Mouse (Mus musculus) gastrocnemius, postnatal 4 days (tissue): ENCODE data around the gene Colgalt2. TPM values are rescaled to one million over a fixed set of nuclear protein-coding genes. Genes with fewer than 3 reads are reported as not detected.
"Not testable (repeated sequence)": the region's sequence is repeated elsewhere in the genome, so short reads cannot be mapped to it uniquely, and the experiment has no call there.

Experiments used
- DNase-seq, 2 experiments: peaks; one replicate each; pipeline ENCODE4 v3.0.0; 2021 to 2022; ENCODE audit warnings: low spot score in 2 of 2, mixed read lengths in 2 of 2
- total RNA-seq, 2 experiments: library from RNA; stranded (reverse); gene quantifications; 2 replicates each; pipeline ENCODE4 v1.2.3; 2021

Colgalt2 gene
- total RNA-seq, 2 experiments from 2014 or later, result 5.4 to 5.5 TPM

GRCm38 (mm10) chr1:152416306-152416904, 16.8 kb downstream of the Colgalt2 start:
- DNase-seq, result no peak

GRCm38 (mm10) chr1:152417602-152418001, 18.0 kb downstream of the Colgalt2 start:
- peak in 1 of 2 experiments; percentile 21 for DNase-seq

- DNase-seq, result no peak
Observed at GRCm38 (mm10) chr1:152422295-152422694, 22.7 kb downstream of the Colgalt2 start.

GRCm38 (mm10) chr1:152423052-152423451, 23.4 kb downstream of the Colgalt2 start:
- no peak for DNase-seq

- DNase-seq, result no peak
Observed at GRCm38 (mm10) chr1:152427912-152428581, 28.4 kb downstream of the Colgalt2 start.

GRCm38 (mm10) chr1:152429805-152430204, 30.2 kb downstream of the Colgalt2 start:
- no peak for DNase-seq

GRCm38 (mm10) chr1:152434166-152434565, 34.5 kb downstream of the Colgalt2 start:
- DNase-seq, result no peak

- DNase-seq, result not testable (repeated sequence)
Observed at GRCm38 (mm10) chr1:152437518-152437917, 37.9 kb downstream of the Colgalt2 start.

- no peak for DNase-seq
Observed at GRCm38 (mm10) chr1:152439408-152439807, 39.8 kb downstream of the Colgalt2 start.

- DNase-seq, result no peak
Observed at GRCm38 (mm10) chr1:152439874-152440273, 40.2 kb downstream of the Colgalt2 start.

GRCm38 (mm10) chr1:152444630-152445029, 45.0 kb downstream of the Colgalt2 start:
- no peak for DNase-seq

- no peak for DNase-seq
Observed at GRCm38 (mm10) chr1:152445925-152446324, 46.3 kb downstream of the Colgalt2 start.

- DNase-seq, result no peak
Observed at GRCm38 (mm10) chr1:152454536-152454935, 54.9 kb downstream of the Colgalt2 start.

GRCm38 (mm10) chr1:152455275-152456243, 55.9 kb downstream of the Colgalt2 start:
- no peak for DNase-seq

GRCm38 (mm10) chr1:152456266-152456665, 56.6 kb downstream of the Colgalt2 start:
- DNase-seq, result no peak

- DNase-seq, result no peak
Observed at GRCm38 (mm10) chr1:152457596-152457995, 58.0 kb downstream of the Colgalt2 start.

- no peak for DNase-seq
Observed at GRCm38 (mm10) chr1:152458996-152459395, 59.4 kb downstream of the Colgalt2 start.

- DNase-seq, result no peak
Observed at GRCm38 (mm10) chr1:152460931-152461330, 61.3 kb downstream of the Colgalt2 start.

- DNase-seq, result no peak
Observed at GRCm38 (mm10) chr1:152461814-152462213, 62.2 kb downstream of the Colgalt2 start.

GRCm38 (mm10) chr1:152462348-152462747, 62.7 kb downstream of the Colgalt2 start:
- DNase-seq, result no peak

GRCm38 (mm10) chr1:152466280-152466679, 66.7 kb downstream of the Colgalt2 start:
- no peak for DNase-seq

GRCm38 (mm10) chr1:152468443-152468842, 68.8 kb downstream of the Colgalt2 start:
- peak in 1 of 2 experiments; percentile 61 for DNase-seq
